10 mouse cellular contexts compared by ENCODE assay signal in the genomic region with DNA sequence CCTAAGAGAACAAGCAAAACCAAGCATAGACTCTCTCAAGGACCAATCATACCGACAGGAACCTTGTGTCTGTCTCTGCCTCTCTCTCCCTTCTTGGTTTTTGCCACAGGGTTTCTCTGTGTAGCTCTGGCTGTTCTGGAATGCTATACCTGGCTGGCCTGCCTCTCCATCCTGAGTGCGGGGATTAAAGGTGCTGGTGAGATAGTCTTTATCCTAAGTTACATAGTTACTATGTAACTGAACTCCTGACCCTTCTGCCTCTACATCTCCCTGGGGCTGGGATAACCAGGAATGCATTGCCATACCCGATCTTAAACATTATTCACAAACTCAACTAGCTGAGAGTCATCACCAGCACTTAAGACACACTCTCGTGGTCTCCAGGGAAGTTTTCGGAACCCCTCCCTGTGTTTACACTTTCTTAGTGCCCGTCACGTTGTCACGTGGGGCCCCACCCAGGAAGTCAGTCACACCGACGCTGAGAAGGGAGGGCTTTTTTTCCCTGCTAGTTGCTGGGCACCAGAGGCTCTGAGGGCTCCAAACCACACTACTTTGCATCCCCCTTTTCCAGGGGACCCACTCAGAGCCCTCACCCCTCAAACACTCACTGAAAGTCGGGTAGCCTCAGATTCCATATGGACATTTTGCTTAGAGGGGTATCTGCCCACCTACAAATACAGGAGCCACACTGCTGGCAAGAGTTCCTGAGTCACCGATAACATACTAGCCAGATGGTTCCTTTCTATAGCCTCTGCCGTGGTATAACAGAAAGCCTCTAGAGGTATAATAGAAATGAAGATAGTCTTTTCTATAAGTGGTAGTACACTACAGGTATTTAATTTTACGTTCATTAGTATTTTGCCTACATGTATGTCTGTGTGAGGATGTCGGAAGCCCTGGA. TPM values are rescaled to one million over a fixed set of nuclear protein-coding genes. Genes with fewer than 3 reads are reported as not detected.
DNase-seq lines count a peak whose midpoint lies in the region; ATAC-seq lines count a peak whose summit lies in the region.
"Had no signal": no experiment of that assay in that cellular context is flagged by ENCODE, and none has a peak within 500 bp of the region (broad histone marks: within the 10 kb centered on the region; RNA-seq: fewer than 3 reads in every experiment).

No protein-coding gene starts in this region.

- H3K4me3 ChIP-seq in liver, embryonic 15.5 days (replicated peaks), result peak overlapping the region; percentile 3; the same call in 1 of the 2 replicates
- H3K4me3 ChIP-seq in forebrain, embryonic 11.5 days (ENCODE audit: low read depth, low read length), result no peak overlapping the region
- H3K4me3 ChIP-seq: hindbrain, embryonic 15.5 days; limb, embryonic 10.5 days had no signal

- 31% methylated on average over 15 of the region's 15 CpGs for WGBS in liver, embryonic 15.5 days (ENCODE audit: insufficient replicate concordance)
- 82% methylated on average over 15 of the region's 15 CpGs for WGBS in forebrain, embryonic 11.5 days

- H3K4me1 ChIP-seq in liver, embryonic 15.5 days (replicated peaks), result peaks cover 36% of the 10 kb centered on the region
- H3K4me1 ChIP-seq in forebrain, embryonic 11.5 days (replicated peaks; ENCODE audit: control insufficient read depth, insufficient read depth, low read length), result no peaks in the 10 kb centered on the region
- H3K4me1 ChIP-seq: hindbrain, embryonic 15.5 days; limb, embryonic 10.5 days had no signal

- peaks cover 7% of the 10 kb centered on the region; the same call in 1 of the 2 replicates for H3K36me3 ChIP-seq in liver, embryonic 15.5 days (replicated peaks)
- no peaks in the 10 kb centered on the region; the same call in 1 of the 2 replicates for H3K36me3 ChIP-seq in forebrain, embryonic 11.5 days (ENCODE audit: control insufficient read depth, insufficient read depth, low read length)

- H3K9me3 ChIP-seq in liver, embryonic 15.5 days (replicated peaks), result no peaks in the 10 kb centered on the region
- no peaks in the 10 kb centered on the region for H3K9me3 ChIP-seq in forebrain, embryonic 11.5 days (ENCODE audit: control insufficient read depth, low read length)
- H3K9me3 ChIP-seq: hindbrain, embryonic 15.5 days; limb, embryonic 10.5 days had no signal

- H3K4me2 ChIP-seq in liver, embryonic 15.5 days, result peak overlapping the region; percentile 38
- H3K4me2 ChIP-seq in forebrain, embryonic 11.5 days (ENCODE audit: low read depth, low read length, severe bottlenecking), result no peak overlapping the region
- H3K4me2 ChIP-seq: hindbrain, embryonic 15.5 days had no signal

- DNase-seq in natural killer cell, adult 2 months (ENCODE audit: low spot score in 2 of 2), result peak; percentile 59 to 64
- no peak for DNase-seq in forebrain, embryonic 11.5 days (ENCODE audit: low spot score)
- no peak for DNase-seq in ovary, postnatal 36 days (ENCODE audit: low spot score)
- DNase-seq in cerebellum, adult 18-20 months, result no peak
- DNase-seq: gastrocnemius, postnatal 10 days had no signal

- no peak overlapping the region for H3K9ac ChIP-seq in liver, embryonic 15.5 days
- no peak overlapping the region for H3K9ac ChIP-seq in forebrain, embryonic 11.5 days (ENCODE audit: low read length)
- H3K9ac ChIP-seq: hindbrain, embryonic 15.5 days had no signal

- H3K27ac ChIP-seq in liver, embryonic 15.5 days (replicated peaks), result no peak overlapping the region
- no peak overlapping the region for H3K27ac ChIP-seq in forebrain, embryonic 11.5 days (ENCODE audit: low read depth, low read length)
- H3K27ac ChIP-seq: hindbrain, embryonic 15.5 days; limb, embryonic 10.5 days had no signal

- ATAC-seq in CD4-positive, CD25-positive, alpha-beta regulatory T cell, adult 4 months, result peak; percentile 95
- peak; percentile 91 for ATAC-seq in activated CD4-positive, CD25-positive, alpha-beta regulatory T cell, adult 4 months
- no peak for ATAC-seq in liver, embryonic 15.5 days (ENCODE audit: insufficient read depth)
- ATAC-seq in forebrain, embryonic 11.5 days (replicated peaks; ENCODE audit: low FRiP score), result no peak

- H3K27me3 ChIP-seq in liver, embryonic 15.5 days, result no peaks in the 10 kb centered on the region
- H3K27me3 ChIP-seq in forebrain, embryonic 11.5 days (ENCODE audit: control insufficient read depth, insufficient read depth, low read length), result no peaks in the 10 kb centered on the region
- H3K27me3 ChIP-seq: hindbrain, embryonic 15.5 days had no signal

RNA-seq across cellular contexts. Expression of a gene that starts 13.9 kb away (rescaled TPM):
- polyA plus RNA-seq in CD4-positive, CD25-positive, alpha-beta regulatory T cell, adult 4 months (2017; shearing (Covaris generic)), result 10 to 100 TPM in 1 of 2 experiments, 1 to 10 TPM in 1; 4.7 to 14.2 TPM
- 10 to 100 TPM in 1 of 2 experiments, 1 to 10 TPM in 1; 5.0 to 12.3 TPM for polyA plus RNA-seq in activated CD4-positive, CD25-positive, alpha-beta regulatory T cell, adult 4 months (2017; shearing (Covaris generic))
- polyA plus RNA-seq in liver, embryonic 15.5 days (2015; fragmentation: Nextera tagmentation; extraction: Ambion mirVana), result 10.5 and 10.8 TPM in 2 replicates
- polyA plus RNA-seq in forebrain, embryonic 11.5 days (2014; fragmentation: Nextera tagmentation; extraction: Ambion mirVana), result 14.3 and 17.3 TPM in 2 replicates

RNA-seq across cellular contexts. Expression of a gene that starts 18.7 kb away (rescaled TPM):
- 10 to 100 TPM; 51.3 to 54.0 TPM for polyA plus RNA-seq in CD4-positive, CD25-positive, alpha-beta regulatory T cell, adult 4 months (2017; shearing (Covaris generic))
- polyA plus RNA-seq in activated CD4-positive, CD25-positive, alpha-beta regulatory T cell, adult 4 months (2017; shearing (Covaris generic)), result 10 to 100 TPM; 69.3 to 73.3 TPM
- polyA plus RNA-seq in liver, embryonic 15.5 days (2015; fragmentation: Nextera tagmentation; extraction: Ambion mirVana), result 8.9 and 9.5 TPM in 2 replicates
- polyA plus RNA-seq in forebrain, embryonic 11.5 days (2014; fragmentation: Nextera tagmentation; extraction: Ambion mirVana), result 20.7 and 22.1 TPM in 2 replicates

RNA-seq across cellular contexts. Expression of a gene that starts 34.3 kb away (rescaled TPM):
- polyA plus RNA-seq in CD4-positive, CD25-positive, alpha-beta regulatory T cell, adult 4 months (2017; shearing (Covaris generic)), result 1 to 10 TPM in 1 of 2 experiments, under 1 TPM in 1; 0.62 to 1.1 TPM
- under 1 TPM; 0.69 to 0.86 TPM for polyA plus RNA-seq in activated CD4-positive, CD25-positive, alpha-beta regulatory T cell, adult 4 months (2017; shearing (Covaris generic))
- 1.9 and 2.1 TPM in 2 replicates for polyA plus RNA-seq in liver, embryonic 15.5 days (2015; fragmentation: Nextera tagmentation; extraction: Ambion mirVana)
- polyA plus RNA-seq in forebrain, embryonic 11.5 days (2014; fragmentation: Nextera tagmentation; extraction: Ambion mirVana), result 21.6 and 24.1 TPM in 2 replicates

RNA-seq across cellular contexts. Expression of a gene that starts 43.6 kb away (rescaled TPM):
- polyA plus RNA-seq in CD4-positive, CD25-positive, alpha-beta regulatory T cell, adult 4 months (2017; shearing (Covaris generic)), result 10 to 100 TPM; 35.7 to 51.2 TPM
- 10 to 100 TPM; 67.0 to 80.4 TPM for polyA plus RNA-seq in activated CD4-positive, CD25-positive, alpha-beta regulatory T cell, adult 4 months (2017; shearing (Covaris generic))
- polyA plus RNA-seq in liver, embryonic 15.5 days (2015; fragmentation: Nextera tagmentation; extraction: Ambion mirVana), result 321 and 337 TPM in 2 replicates
- 445 and 465 TPM in 2 replicates for polyA plus RNA-seq in forebrain, embryonic 11.5 days (2014; fragmentation: Nextera tagmentation; extraction: Ambion mirVana)

RNA-seq across cellular contexts. Expression of a gene that starts 55.8 kb away (rescaled TPM):
- 10 to 100 TPM; 17.2 to 22.9 TPM for polyA plus RNA-seq in CD4-positive, CD25-positive, alpha-beta regulatory T cell, adult 4 months (2017; shearing (Covaris generic))
- polyA plus RNA-seq in activated CD4-positive, CD25-positive, alpha-beta regulatory T cell, adult 4 months (2017; shearing (Covaris generic)), result 10 to 100 TPM; 16.3 to 16.6 TPM
- 5.1 and 5.8 TPM in 2 replicates for polyA plus RNA-seq in liver, embryonic 15.5 days (2015; fragmentation: Nextera tagmentation; extraction: Ambion mirVana)
- polyA plus RNA-seq in forebrain, embryonic 11.5 days (2014; fragmentation: Nextera tagmentation; extraction: Ambion mirVana), result 16.5 and 18.3 TPM in 2 replicates

Comparison
In these comparisons a context has a peak if more than half of its experiments do, and no peak if none do; other contexts are left out.
1. ATAC-seq: peak in CD4-positive, CD25-positive, alpha-beta regulatory T cell, adult 4 months (single experiment) and activated CD4-positive, CD25-positive, alpha-beta regulatory T cell, adult 4 months (single experiment); none in liver, embryonic 15.5 days (single experiment) and forebrain, embryonic 11.5 days (single experiment).
2. DNase-seq: peak in natural killer cell, adult 2 months (2 of 2); none in forebrain, embryonic 11.5 days (single experiment), ovary, postnatal 36 days (single experiment) and cerebellum, adult 18-20 months (0 of 2).